Mouse (Mus musculus): ENCODE results near the gene Parp14.

Parp14 gene

DNA sequence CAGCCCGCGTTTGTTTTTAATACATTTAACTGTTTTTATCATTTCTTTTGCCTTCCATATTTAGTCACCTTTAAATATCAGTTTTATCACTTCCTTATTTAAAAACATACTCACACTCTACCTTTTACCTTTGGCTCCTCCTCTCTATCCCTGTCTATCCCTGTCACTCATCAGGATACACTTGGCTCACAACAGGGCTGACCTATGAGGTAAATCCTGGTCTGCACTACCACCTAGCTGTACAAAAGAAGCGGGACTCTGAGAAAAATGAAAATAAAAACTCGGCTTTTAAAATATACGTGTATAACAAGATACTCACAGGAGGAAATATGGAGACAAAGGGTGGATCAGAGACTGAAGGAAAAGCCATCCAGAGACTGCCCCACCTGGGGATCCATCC lies 17.6 kb upstream of the Parp14 start:
- no peak for TF ChIP-seq GATA4 (IDR thresholded peaks at IDR 0.05; ENCODE audit: insufficient replicate concordance, low read length)

DNA sequence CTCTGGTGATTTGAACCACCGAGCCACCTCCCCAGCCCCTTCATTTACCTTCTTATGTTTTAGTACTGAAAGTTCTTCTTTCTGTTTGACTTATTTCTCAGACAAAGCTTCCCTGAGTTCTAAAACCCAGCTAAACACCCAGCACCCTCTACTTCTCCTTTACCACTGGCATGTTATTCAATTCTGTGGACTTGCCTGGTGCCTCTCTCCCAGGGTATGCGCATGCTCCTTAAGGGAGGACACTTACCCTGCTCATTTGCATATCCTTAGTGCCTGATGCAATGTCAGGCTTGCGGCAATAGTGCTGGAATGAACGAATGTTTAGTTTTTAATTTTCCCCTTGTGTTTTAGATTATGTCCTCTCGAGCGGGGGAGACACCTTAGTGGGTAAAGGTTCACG lies 16.8 kb upstream of the Parp14 start:
- no peak for TF ChIP-seq GATA4 (IDR thresholded peaks at IDR 0.05; ENCODE audit: insufficient replicate concordance, low read length)

DNA sequence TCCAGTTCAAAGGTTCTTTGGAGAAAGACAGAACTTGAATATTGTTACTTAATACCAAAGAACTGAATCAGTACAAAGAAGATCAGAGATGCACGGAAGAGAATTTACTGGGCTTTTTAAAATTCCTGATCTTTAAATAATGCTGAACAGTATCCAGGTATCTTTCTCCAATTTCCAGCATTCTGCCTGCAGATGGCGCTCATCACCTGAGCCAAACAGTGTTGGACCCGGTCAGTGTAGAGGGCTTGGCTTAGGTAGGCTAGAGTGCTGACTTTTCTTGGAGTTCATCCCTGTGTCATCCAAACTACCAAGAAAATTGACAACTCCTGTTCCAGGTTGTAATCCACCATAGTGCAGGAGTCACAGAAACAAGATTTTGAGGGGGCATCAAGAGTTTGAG lies 3.1 kb upstream of the Parp14 start:
- no peak for TF ChIP-seq GATA4 (IDR thresholded peaks at IDR 0.05; ENCODE audit: insufficient replicate concordance, low read length)

DNA sequence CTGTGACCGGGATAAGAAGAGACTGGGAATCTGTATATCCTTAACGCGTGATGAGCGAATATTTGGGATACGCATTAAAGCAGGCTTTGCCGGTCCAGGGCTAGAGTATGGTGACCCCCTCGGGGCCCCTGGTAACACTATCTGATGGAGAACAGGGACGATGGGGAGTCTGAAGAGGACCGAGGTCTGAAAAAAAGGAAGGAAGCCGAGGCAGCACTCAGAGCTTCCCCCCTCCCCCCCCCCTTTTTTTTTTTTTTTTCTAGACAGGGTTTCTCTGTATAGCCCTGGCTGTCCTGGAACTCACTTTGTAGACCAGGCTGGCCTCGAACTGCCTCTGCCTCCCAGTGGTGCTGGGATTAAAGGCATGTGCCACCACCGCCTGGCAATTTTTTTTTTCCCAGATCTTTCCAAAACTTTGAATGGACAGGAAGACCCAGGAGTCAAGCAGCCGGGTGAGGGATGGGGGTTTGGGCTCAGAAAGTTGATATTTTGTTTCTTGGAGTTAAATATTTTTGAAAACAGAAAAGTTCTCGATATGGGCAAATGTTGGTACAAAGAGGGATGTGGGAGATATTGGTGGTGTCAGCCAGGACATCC lies 1.2 kb upstream of the Parp14 start:
- no peak for TF ChIP-seq GATA4 (IDR thresholded peaks at IDR 0.05; ENCODE audit: insufficient replicate concordance, low read length)

DNA sequence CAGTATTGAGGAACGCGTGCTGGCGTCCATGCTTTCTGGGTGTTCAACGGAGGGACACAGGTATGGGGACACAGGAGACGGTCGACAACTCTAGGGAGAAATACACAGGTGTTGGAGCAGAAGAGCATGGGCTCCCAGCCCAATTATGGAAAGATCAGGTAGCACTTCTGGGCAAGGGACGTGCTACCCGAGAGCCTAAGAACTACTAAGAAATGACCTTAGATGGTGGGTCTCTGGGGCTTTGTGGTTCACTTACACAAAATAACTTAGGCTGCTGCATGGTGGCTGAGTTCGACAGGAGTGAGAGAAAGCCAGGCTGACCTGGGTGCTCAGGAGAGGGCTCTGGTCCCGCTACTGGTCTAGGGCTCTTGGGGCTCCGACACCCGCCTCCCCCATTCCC lies 554 bp upstream of the Parp14 start:
- TF ChIP-seq GATA4 (IDR thresholded peaks at IDR 0.05; ENCODE audit: insufficient replicate concordance, low read length) = no peak

DNA sequence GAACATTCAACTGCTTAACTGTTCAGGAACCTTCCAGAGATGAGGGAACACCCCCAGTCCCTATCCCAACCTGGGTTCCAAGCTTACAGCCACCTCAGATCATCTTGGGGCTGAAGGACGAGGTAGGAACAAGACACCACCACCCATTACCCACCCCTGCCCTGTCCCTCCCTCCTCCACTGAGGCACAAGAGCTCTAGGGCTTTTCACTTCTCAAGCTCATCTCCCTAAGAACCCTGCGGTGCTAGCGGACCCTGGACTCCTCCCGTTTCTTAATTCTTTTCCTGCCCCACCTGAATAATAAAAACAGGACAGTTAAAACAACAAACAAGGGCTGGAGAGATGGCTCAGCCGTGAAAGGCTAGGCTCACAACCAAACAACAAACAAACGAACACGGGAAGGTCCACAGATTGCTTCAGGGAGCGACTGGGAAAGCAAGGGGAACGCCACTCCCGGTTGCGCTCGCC lies 730 bp downstream of the Parp14 start:
- TF ChIP-seq GATA4 (IDR thresholded peaks at IDR 0.05; ENCODE audit: insufficient replicate concordance, low read length) = no peak

DNA sequence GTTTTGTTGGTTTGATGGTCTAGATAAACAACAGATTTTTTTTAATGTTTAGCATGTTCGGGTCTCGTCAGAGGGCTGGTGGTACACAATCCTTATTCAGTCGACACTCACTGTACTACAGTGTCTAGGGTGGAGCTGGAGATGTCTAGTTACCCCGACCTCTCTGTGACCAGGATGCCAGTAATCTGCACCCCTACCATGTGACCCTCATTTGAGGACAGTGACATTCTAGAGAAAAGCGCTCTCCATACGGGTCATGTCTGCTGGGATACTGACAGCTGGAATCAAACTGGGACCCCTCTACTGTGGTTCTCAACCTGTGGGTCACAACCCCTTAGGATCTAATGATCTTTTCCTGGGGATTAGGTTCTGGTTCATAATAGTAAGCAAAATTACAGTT lies 1.7 kb downstream of the Parp14 start:
- no peak for TF ChIP-seq GATA4 (IDR thresholded peaks at IDR 0.05; ENCODE audit: insufficient replicate concordance, low read length)

DNA sequence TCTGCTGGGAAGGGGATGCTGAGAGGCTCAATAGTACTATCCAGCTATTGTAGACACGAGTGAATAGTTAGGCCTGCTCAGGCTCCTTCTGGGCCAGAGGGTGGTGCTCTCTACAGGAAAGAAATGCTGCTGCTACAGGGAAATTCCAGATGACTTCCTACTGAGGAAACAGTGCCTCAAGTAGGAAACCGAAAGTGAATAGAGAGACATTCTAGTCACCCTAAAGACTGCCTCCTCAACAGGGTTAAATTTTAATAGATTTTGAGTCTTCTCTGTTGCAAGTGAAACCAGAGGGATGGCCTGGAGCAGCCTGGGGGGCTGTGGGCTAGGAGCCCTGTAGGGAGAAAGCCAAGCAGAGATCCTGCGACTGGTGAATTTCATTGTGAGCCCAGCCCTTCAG lies 2.2 kb downstream of the Parp14 start:
- TF ChIP-seq GATA4 (IDR thresholded peaks at IDR 0.05; ENCODE audit: insufficient replicate concordance, low read length) = no peak

DNA sequence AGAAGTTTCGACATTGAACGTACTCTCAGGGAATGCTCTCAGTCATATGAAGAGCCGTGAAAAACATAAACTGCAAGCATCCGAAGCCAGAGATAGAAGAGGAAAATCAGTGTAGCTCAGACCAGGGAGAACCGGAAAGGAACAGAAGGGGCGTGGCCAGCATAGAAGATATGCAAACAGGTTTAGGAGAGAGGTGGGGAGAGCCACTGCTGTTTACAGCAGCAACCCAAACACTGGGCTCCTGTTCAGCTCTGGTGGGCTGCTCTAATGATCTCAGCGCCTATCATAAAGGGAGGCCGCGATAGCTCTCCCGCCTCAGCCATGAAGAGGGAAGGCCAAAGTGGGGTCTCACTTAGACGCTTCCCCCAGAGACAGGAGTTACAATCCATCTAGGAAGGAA lies 3.6 kb downstream of the Parp14 start:
- no peak for TF ChIP-seq GATA4 (IDR thresholded peaks at IDR 0.05; ENCODE audit: insufficient replicate concordance, low read length)

DNA sequence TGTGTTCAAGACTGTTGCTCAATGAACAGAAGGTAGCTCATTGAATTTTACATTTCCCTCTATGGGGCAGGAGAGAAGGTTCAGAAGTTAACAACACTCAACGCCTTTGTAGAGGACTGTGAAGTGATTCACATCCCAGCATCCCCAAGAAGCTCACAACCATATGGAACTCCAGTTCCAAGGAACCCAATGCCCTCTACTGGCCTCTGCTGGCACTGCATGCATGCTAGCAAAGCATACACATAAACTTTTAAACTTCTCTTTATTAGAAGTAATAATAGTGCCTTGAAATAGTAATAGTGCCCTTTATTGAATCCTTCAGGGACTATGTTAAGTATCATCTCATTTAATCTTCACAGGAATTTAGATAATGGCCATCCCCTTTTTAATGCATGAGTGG lies 9.3 kb downstream of the Parp14 start:
- TF ChIP-seq GATA4 (IDR thresholded peaks at IDR 0.05; ENCODE audit: insufficient replicate concordance, low read length) = no peak

DNA sequence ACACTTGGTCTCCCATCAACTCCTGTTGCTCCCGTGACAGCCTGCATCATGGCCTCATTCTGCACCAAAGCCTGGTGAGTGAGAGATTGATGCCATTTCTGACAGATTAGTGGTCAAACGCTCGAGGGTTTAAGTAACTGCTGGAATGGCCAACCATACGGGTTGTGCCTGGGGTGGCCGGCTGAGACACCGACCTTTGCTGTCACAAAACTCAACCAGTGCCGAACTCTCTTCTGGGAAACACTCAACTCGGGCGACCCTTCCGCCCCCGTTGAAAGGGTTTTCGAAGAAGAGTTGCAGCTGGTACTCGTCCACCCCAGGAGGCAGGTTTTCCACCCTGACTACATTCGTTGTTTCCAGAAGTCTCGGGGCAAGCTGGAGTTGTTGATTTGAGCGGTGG lies 11.1 kb downstream of the Parp14 start:
- TF ChIP-seq GATA4 (IDR thresholded peaks at IDR 0.05; ENCODE audit: insufficient replicate concordance, low read length) = no peak

DNA sequence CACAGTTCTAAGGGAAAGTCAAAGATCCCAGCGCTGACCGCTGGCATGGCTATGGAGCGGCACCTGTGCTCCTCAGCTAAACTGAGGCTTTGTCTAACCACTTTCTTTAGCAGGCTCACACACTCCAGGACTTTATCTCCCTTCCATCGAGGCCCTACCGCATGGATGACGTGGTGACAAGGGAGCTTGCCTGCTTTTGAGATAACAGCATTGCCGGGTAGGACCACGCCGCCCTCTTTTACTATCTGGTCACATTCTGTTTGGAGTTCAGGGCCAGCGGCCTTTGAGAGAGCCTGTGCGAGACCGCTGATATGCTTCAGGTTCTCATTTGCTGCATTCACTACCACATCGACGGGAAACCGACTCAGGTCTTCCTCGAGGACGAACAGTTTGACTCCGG lies 14.6 kb downstream of the Parp14 start:
- TF ChIP-seq GATA4 (IDR thresholded peaks at IDR 0.05; ENCODE audit: insufficient replicate concordance, low read length) = no peak

DNA sequence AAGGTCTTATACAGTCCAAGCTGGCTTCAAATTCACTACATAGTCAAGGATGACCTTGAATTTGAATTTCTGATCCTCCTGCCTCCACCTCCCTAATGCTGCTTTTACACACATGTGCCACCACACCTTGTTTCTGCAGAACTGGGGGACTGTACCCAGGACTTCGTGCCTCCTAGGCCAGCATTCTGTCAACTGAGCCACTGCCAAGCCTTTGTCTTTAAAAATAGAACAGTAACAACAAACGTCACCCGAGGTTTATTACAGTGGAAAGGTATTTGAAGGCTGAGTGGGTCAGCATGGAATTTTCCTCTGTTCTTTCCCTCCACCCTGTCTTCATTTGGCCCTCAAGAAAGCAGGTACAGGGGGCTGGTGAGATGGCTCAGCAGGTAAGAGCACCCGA lies 15.5 kb downstream of the Parp14 start:
- no peak for TF ChIP-seq GATA4 (IDR thresholded peaks at IDR 0.05; ENCODE audit: insufficient replicate concordance, low read length)

DNA sequence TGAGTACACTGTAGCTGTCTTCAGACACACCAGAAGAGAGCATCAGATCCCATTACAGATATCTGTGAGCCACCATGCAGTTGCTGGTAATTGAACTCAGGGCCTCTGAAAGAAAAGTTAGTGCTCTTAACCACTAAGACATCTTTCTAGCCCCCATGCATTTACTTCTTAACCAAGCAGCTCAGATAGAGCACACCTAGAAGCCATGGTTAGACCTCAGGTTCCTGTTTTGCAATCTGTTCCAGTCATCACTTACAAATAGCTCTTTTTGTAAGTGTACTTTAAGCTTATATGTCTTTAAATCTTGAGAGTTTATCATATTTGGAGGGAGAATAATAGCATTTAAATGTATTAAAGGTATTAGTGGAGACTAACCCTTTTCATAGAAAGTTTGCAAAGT lies 24.2 kb downstream of the Parp14 start:
- TF ChIP-seq GATA4 (IDR thresholded peaks at IDR 0.05; ENCODE audit: insufficient replicate concordance, low read length) = no peak

DNA sequence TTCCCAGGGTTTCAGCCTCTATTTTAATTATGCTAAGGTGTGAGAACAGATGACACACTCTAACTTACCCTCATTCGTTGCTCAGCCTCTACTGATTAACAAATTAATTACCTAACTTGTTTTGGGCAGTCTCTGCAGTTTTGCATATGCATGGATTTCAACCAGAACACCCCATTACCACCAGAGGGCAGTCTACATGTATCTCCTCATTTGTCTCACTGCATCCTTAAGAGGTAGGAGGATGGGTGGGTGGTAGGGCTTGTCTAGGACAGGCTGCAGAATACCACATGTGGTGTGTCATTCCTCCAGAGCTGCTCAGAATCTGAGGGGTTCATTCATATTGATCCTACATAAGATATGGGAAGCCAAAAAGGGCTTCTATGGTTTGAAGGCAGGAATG lies 31.7 kb downstream of the Parp14 start:
- TF ChIP-seq GATA4 (IDR thresholded peaks at IDR 0.05; ENCODE audit: insufficient replicate concordance, low read length) = no peak

DNA sequence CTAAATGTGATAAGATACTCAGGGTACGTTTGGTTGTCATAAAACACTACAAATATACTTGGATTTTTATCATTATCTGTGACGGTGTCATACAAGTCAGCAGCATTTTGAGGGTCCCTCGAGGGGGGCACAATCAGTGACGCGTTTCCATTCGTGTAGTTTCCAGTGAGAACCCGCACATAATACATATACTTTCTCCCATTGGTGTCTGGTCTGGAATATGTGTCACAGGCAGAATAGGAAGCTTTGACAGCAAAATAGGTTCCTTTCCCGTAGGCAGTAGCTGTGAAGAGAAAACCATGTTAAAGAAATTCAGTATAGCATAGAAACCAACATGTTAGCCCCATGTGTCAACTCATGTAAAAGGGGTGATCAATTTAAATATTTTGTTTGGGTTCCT lies 36.7 kb downstream of the Parp14 start:
- no peak for TF ChIP-seq GATA4 (IDR thresholded peaks at IDR 0.05; ENCODE audit: insufficient replicate concordance, low read length)

DNA sequence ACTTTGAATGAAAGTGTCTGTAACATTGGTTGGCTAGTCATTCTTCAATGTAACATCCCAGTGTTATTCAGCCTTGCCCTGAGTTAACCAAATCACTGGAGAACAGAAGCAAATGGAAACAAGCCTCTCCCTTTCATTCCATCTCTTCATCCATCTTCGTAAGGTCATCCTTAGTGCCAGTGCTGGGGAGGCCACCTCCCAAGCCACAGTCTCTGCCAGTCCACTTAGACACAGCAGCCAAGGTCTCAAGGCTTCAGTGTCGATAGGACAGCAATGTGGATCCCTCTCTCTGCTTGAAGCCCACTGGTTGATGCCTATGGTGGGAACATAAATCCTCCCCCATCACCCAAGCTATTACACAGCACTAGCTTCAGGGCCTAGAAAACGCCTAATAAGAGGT lies 38.4 kb downstream of the Parp14 start:
- no peak for TF ChIP-seq GATA4 (IDR thresholded peaks at IDR 0.05; ENCODE audit: insufficient replicate concordance, low read length)

DNA sequence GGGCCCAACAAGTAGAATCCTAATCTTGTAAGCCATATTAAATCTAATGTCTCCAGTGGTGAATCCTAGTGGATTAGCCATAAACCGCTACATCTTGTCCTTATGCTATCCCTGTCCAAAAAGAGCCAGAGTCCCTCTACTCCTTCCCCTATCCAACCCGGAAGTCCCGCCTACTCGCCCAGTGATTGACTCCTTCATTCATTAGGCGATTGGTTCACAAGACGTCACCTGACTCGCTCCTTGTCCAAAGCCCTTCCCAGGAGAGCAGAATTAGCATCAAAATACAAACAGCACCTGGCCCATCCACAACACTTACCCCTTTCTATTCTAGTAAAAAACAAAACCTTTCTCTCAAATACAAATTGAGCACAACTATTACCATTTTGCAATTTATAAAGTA lies 41.3 kb downstream of the Parp14 start:
- TF ChIP-seq GATA4 (IDR thresholded peaks at IDR 0.05; ENCODE audit: insufficient replicate concordance, low read length) = no peak

All from liver, adult (tissue).